Mouse (Mus musculus): ENCODE data around the gene Trabd.

The Trabd gene

GRCm38 (mm10) chr15:89128382-89129350, 53.7 kb downstream of the Trabd start, which contains the start of gene Hdac10:
TSS of gene Hdac10 (minus strand) at chr15:89128700.
- DNase-seq, result peak; percentile 84

- no peak for DNase-seq
Measured at GRCm38 (mm10) chr15:89130245-89130644, 55.3 kb downstream of the Trabd start.

- peak; percentile 21 for DNase-seq
Measured at GRCm38 (mm10) chr15:89131316-89131715, 56.4 kb downstream of the Trabd start.

Data from lung, postnatal 14 days (tissue).